Mouse (Mus musculus): ENCODE results near the gene Agpat1. TPM values are rescaled to one million over a fixed set of nuclear protein-coding genes. Genes with fewer than 3 reads are reported as not detected.

Gene Agpat1
- total RNA-seq, 2 experiments from 2014 or later: 53.6 to 56.9 TPM

DNA sequence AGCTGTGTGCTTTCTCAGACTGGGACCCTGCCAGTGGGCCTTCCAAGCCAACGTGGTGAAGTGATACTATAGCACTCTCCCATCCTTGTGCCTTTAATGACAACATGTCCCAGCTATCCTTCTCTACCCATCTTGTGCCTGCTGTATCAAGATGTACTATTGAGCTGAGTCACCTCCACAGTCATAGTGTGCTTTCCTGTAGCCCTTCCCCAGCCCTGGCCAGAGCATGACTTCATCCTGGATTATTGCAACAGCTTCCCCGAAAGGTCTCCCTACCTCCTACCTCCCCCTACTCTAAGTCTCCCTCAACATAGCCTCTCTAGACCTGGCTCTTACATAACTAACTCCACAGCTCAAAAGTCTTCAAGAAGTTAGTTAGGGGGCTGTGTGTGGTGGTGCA is 31.6 kb downstream of the Agpat1 start:
- DNase-seq: no peak

DNA sequence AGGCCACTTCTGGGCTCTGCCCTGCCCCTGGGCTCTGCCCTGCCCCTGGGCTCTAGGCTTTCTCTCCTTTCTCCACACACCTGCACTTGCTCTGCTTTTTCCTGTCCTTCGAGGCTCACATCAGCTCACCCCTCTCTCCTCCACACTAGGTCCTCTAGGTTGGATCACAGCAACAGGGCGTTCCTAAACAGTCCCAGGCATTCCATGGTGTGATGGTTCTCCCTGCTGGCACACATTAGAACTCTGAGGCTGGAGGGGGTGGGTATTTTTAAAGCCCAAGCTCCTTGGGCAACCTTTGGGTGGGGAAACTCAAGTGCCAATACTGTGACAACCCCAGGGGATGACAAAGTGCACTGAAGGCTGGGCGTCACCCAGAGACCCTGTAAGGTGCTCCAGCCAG is 33.4 kb downstream of the Agpat1 start:
- no peak for DNase-seq

DNA sequence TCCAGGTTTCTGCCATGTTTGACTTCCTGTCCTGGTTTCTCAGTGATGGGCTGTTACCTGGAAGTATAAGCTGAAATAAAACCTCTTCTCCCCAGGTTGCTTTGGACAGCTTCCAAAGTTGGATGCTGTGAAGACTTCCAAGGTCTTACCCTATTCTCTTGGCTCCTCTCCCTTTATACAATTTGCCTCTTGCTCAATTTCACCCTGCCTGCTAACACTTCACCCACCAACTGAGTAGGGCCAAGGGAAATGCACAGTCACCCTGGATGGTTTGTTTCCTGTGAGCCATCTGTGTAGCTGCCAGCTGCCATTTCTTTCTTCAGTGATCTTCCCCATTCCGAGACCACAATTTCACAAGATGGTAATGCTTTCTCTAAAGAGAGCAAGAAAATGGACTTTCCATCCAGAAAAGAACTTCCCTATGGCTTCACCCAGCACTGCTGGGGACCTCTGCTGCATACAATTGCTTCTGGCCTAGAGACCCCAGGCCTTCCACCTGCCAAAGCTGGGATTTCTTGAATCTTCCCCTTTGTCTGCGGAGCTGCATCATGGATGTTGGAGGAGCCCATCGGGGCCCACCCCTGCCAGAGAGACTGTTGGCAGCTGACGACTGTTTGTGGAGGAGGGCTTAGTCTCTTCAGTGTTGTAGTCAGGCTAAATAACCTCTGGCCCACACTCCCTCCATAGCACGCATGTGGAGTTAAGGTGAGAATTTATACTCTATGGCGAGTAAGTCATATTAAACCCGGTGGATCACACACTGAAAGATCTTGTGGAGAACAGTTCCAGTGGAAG is 35.6 kb downstream of the Agpat1 start:
- no peak for DNase-seq

DNA sequence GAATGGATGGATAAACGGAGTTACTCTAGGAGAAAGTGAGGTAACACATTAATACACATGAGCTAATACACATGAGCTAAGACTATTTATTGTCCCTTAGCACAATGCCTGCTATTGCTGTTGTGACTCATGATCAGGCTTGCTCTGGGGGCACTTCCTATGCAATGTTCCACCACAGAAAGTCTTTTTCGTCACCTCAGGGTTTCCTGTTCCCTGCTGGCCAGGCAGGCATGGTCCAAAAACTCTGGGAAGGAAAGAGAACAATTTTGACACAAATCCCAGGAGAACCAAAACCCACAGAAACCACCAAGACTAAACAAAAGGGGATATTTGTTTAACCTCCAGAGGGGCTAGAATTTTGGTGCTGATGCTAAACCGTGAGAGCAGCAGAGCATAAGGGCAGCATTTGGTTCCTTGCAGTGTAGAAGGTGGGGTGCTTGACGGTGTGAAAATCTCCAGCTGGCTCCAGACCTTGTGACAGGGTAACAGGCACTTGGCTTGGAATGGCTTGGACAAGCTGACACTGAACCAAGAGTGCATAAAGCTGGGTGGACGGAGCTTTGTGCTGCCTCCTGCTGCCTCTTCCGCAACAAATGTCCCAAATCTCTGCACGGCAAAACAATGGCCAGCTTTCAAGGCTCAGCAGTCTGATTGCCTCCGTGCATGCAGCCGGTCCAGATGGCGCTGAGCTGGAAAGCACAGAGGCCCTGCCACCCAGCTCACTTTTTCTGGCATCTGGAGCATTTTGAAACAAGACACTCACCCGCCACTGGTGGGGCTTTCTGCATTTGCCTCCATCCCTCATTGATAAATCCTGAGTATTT is 36.9 kb downstream of the Agpat1 start:
- DNase-seq: peak; percentile 47

DNA sequence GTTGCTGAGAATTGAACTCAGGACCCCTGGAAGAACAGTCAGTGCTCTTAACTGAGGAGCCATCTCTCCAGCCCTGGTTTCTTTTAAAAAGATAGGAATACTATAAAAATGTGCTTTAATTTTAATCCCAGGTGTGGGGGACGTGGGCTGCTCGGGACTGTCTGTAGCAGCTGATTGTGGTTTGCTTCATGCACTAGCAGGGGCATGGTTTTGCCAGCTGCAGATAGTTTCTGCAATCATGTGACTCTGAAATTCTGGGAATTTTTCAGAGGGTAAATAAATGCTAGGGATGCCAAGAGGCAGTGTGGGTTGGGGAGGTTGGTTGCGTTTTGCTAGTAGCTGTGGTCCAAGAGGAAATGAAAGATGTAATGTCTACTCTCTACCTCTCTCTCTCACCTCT is 37.9 kb downstream of the Agpat1 start:
- no peak for DNase-seq

DNA sequence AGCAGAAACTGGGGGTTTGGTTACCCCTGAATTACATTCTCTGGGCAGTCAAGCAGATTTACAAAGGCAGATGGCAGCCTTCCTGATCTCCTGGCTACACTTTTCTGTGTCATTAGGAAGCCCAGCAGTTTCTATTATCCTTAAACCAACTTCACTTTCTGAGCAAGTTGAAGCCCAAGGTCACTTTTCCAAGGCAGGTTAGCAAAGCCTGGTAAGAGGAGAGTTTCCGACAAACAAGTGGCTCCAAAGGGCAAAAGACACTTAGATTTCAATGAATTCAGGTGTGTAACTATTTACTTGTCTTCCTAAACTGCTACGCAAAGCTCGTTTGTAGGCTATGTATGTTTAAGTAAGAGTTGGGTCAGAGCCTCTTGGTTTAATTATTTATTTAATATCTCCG is 39.3 kb downstream of the Agpat1 start:
- DNase-seq: no peak

DNA sequence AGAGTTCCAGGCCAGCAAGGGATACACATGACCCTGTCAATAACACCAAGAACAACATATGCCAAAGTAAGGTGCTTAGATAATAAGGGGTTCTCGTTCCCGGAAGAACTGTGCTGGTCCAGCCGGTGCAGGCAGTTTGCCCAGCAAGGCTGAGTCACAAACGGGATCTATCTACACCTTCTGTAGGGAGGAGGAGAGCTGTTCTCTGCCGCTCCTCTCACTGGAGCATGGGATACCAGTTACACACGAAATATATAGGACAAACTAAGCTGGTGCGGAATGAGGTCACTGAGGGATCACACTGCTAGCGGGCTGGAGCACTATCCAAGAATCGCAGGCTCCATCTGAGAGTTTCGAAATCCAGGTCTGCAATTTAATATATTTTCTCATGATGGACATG is 39.9 kb downstream of the Agpat1 start:
- no peak for DNase-seq

DNA sequence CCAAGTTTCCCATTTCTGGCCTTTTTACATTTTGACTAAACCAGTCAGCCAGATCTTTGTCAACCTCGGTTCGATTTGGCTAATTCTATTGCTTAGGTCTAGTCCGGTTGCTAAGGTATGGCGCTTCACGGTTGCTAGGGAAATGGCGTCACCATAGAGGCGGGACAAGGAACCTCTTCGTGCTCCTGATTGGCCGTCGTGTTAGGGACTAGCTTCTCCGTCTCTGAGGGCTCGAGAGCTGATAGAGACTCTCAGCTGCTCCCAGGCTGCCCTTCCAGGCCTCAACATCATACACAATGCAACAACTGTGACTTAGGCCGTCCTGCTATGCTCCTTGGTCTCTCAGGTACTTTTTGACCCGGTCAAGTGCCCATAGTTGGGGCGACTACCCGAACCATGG is 40.5 kb downstream of the Agpat1 start, which contains the start of gene Fkbpl:
Gene Fkbpl, plus strand, starts transcription at position 157 of the 400 bp plus-strand sequence.
- peak; percentile 93 for DNase-seq

DNA sequence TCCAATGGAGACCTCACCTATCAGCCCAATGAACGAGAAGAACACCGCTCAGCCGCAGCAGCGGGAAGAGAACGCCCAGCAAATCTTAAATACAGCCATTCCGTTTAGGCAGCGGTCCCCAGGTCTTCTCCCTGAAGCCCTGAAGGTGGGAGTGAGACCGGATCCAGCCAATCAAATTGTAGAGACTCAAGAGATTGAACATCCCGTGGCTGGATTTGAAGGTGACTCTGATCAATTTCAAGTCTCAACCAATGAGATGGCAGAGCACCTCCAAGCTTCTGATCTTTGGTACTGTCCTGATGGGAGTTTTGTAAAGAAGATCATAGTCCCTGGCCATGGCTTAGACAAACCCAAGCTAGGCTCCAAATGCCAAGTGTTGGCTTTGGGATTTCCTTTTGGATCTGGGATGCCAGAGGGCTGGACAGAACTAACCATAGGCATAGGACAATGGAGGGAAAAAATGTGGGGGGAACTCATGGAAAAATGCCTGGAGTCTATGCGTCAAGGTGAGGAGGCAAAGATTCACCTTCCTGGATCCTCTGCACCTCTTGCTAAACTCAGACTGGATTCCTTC is 41.3 kb downstream of the Agpat1 start:
- DNase-seq: no peak

DNA sequence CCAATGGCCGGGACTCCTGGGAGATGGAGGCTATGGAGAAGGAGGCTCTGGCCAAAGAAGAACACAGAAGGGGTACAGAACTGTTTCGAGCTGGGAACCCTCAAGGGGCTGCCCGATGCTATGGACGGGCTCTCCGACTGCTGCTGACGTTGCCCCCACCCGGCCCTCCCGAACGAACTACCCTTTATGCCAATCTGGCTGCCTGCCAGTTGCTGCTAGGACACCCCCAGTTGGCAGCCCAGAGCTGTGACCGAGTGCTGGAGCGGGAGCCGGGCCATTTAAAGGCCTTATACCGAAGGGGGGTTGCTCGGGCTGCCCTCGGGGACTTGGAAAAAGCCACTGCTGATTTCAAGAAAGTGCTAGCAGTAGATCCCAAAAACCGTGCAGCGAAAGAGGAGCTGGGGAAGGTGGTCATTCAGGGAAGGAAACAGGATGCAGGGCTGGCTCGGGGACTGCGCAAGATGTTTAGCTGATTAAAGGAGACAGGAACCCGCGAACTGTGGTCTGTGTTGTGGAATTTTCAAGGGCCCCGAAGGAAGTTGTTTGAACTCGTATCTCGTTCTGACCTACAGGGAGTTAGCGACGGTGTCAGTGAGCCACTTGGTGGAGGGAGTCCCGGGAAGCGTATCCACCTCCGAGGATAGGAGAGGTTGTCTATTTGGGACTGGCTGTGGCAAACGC is 41.9 kb downstream of the Agpat1 start:
- DNase-seq: no peak

DNA sequence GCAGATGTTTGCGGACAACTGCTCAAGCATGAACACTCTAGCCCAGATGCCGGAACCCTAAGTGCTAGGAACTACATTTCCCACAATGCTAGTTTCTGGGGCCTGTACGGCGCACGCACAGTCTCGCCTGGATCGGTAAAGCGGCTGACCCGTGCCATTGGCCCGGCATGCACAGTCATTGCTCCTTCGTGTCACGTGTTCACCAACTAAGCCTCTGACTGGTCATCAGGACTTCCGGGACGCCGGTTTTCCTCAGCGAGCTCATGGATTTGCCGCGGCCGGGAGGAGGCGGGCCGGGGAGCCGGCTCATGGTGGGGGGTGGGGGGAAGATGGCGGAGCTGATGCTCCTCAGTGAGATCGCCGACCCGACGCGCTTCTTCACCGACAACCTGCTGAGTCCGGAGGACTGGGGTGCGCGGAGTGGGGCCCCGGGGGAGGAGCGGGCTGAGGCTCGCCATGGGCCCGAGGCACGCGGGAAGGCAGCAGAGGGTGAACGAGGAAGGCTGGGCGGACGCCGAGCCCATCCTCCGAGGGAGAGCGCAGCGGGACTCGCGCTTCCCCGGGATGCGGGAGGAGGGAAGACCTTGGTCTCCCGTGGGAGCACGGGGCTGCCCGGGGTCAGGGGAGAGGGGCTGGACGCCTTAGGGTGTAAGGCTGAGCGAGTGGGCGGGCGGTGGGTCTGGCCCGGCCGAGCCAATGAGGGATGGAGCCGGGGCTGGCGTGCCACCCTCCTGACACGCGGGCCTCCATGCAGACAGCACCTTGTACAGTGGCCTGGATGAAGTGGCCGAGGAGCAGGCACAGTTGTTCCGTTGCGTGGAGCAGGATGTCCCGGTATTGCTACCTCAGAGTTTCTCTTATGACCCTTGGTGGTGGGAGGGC is 43.1 kb downstream of the Agpat1 start, which contains the start of gene Atf6b:
Gene Atf6b, plus strand, starts transcription at position 241 of the 882 bp plus-strand sequence.
- peak; percentile 97 for DNase-seq

DNA sequence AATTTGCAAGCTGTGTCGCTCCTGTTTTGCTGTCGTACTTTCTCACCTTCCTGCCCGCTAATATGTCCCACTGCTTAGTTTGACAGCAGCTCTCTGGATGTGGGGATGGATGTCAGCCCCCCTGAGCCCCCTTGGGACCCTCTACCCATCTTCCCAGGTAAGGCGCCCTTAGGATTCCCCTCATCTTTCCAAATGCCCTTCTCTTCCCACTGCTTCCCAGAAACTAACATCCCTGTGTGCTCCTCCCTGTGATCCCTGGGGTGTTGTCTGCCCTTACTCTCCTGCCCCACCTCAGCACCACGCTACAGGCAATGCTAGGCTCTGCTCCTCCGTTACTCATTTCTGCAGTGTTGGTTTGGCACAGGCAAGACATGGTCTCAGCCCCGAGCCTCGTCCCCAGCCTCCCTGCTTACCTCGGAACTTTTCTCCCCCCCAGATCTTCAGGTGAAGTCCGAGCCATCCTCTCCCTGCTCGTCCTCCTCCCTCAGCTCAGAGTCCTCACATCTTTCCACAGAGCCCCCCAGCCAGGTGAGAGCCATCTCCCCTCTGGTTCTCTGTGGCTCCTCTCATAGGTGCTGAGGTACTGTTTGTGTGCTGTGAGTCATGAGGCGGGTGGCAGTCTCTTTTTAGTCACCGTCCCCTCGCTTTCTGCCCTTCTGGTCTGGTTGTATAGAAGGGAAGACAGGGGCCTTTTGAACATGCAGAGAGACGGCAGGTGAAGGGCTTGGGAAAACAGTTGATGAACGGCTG is 44.3 kb downstream of the Agpat1 start:
- DNase-seq: no peak

DNA sequence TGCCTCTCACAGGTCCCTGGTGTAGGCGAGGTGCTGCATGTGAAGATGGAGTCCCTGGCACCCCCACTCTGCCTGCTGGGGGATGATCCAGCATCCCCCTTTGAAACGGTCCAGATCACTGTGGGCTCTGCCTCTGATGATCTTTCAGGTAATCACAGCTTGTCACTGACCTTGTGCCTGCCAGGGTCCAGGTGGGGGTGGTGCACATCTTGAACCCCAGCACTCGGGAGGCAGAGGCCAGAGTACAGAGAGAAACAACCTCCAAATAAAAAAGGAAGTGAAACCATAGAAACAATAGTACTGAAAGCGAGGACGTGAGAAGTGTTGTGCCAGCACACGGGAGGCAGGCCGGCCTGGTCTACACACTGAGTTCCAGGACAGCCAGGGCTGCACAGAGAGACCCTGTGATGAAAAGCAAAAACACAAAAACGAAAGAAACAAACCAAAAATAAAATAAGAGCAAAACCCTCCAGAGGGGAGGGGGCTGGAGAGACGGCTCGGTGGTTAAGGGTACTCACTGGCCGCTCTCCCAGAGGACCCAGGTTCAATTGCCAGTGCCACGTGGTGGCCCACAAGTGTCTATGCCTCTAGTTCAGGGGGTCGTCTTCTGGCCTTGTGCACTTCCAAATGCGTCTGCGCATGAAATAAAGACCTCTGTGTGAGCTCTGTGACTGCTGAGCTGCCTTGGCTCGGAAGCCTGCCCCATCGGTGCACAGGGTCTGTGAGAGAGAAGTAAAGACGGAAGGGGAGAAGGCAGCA is 45.2 kb downstream of the Agpat1 start:
- no peak for DNase-seq

DNA sequence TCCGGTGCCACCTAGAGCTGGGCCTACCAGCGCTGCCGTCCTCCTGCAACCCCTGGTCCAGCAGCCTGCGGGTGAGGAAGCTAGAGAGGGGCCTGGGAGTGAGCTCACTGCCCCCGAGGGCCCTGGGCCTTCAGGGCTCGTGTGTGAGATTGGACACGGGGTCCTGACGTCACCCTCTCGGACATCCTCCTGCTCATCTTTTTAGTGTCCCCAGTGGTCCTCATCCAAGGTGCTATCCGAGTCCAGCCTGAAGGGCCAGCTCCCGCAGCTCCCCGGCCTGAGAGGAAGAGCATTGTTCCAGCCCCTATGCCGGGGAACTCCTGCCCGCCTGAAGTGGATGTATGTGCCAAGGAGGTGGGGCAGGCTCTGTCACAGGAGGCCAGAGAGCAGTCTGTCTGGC is 46.7 kb downstream of the Agpat1 start:
- no peak for DNase-seq

DNA sequence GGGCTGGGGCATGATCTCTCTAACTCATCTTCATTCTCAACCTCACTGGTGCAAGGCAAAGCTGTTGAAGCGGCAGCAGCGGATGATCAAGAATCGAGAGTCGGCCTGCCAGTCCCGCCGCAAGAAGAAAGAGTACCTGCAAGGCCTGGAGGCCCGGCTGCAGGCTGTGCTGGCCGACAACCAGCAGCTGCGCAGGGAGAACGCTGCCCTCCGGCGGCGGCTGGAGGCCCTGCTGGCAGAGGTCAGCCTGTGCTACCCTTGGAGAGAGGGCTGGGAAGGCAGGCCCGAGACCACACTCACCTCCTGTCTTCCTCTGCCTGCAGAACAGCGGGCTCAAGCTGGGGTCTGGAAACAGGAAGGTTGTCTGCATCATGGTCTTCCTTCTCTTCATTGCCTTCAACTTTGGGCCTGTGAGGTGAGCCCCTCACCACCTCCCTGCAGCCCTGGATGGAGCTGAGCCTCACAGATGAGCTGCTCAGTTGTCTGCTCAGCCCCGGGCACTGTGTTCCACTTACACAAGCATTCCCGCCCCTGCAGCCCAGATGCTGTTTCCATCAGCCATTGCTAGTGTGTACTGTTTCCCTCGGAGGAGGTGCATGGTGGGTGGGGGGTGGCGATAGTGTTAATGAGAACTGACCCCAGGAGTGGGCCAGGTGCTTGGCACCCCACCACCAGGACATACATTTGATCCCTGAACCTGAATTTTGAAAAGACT is 47.6 kb downstream of the Agpat1 start:
- DNase-seq: no peak

DNA sequence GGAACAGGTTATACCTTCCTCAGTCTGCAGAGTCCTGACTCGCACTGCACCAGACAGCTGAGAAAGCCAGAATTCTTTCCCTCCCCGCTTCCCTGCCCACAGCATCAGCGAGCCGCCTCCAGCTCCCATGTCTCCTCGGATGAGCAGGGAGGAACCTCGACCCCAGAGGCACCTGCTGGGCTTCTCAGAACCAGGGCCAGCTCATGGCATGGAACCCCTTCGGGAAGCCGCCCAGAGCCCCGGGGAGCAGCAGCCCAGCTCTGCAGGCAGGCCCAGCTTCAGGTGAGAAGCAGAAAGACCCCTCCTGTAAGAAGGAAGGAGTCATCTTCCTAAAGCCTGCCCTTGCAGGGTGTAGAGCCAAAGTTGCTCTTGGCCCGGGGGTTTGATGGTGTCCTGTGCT is 48.5 kb downstream of the Agpat1 start:
- no peak for DNase-seq

DNA sequence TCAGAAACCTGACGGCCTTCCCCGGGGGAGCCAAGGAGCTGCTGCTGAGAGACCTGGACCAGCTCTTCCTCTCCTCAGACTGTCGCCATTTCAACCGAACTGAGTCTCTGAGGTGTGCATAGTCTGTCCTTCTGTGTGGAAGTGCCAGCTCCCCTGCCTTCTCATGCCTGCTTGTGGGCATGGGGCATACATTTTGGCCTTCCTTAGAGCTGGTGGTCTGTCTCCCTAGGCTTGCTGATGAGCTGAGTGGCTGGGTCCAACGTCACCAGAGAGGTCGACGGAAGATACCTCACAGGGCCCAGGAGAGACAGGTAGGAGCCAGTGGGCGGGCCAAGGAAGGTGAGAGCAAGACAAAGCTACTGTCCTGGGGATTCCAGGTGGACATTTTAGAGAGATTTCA is 48.9 kb downstream of the Agpat1 start:
- no peak for DNase-seq

DNA sequence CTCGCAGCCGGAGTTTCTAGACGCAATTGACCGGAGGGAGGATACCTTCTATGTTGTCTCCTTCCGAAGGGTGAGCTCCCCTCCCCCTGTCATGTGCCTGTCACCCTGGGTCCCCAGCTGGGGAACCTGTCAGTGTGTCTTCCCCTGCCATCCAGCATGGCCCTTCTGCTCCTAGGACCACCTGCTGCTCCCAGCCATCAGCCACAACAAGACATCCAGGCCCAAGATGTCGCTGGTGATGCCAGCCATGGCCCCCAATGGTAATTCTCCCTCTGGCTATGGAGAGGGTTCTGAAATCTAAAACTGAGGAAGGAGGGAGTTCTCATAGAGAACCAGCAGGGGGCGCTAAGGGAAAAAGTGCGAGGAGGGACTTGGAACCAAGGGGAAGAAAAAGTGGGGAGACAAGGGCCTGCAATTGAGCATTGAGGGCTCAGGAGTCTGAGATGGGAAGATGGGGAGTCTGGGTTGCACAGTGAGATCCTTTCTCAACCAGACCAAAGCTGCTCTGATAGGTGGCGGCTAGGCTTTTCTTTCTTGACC is 49.8 kb downstream of the Agpat1 start:
- DNase-seq: no peak

DNA sequence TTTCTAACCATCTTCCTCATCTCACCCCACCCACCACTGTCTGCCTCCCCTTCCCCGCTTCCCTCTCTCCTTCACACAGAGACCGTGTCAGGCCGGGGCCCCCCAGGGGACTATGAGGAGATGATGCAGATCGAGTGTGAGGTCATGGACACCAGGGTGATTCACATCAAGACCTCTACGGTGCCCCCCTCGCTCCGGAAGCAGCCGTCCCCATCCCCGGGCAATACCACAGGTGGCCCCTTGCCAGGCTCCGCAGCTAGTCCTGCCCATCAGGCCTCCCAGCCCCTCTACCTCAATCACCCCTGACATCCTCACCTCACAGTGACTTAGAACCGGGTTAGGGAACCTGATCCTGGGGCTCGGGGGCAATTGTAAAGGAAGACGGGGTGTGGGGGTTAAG is 50.3 kb downstream of the Agpat1 start:
- DNase-seq: peak; percentile 58
